Mouse (Mus musculus): ENCODE measurements at regions not wholly inside any gene's neighbourhood (a gene's known extent, or its start where the extent isn't known, plus 50 kb on each side); places are given as distances from the start of the nearest gene placed in this dataset.

GRCm38 (mm10) chr6:93488441-93488955 lies 545.2 kb upstream of the Adamts9 start:
- DNase-seq, result no peak

- DNase-seq, result no peak
These were observed 535.2 kb upstream of the Adamts9 start for GRCm38 (mm10) chr6:93478521-93478920.

- DNase-seq, result no peak
These were observed 531.7 kb upstream of the Adamts9 start for GRCm38 (mm10) chr6:93474981-93475380.

- no peak for DNase-seq
These were observed 524.6 kb upstream of the Adamts9 start for GRCm38 (mm10) chr6:93467867-93468266.

GRCm38 (mm10) chr6:93462861-93463260 lies 519.6 kb upstream of the Adamts9 start:
- DNase-seq, result no peak

GRCm38 (mm10) chr6:93461374-93461773 lies 518.1 kb upstream of the Adamts9 start:
- DNase-seq, result peak; percentile 16

- no peak for DNase-seq
These were observed 514.3 kb upstream of the Adamts9 start for GRCm38 (mm10) chr6:93457613-93458012.

GRCm38 (mm10) chr6:93456383-93457033 lies 513.2 kb upstream of the Adamts9 start:
- DNase-seq, result no peak

GRCm38 (mm10) chr6:93445568-93445967 lies 502.3 kb upstream of the Adamts9 start:
- DNase-seq, result peak; percentile 20

- peak; percentile 6 for DNase-seq
These were observed 501.8 kb upstream of the Adamts9 start for GRCm38 (mm10) chr6:93445124-93445523.

GRCm38 (mm10) chr6:93443766-93444557 lies 500.7 kb upstream of the Adamts9 start:
- no peak for DNase-seq

GRCm38 (mm10) chr6:93433446-93433845 lies 490.2 kb upstream of the Adamts9 start:
- no peak for DNase-seq

GRCm38 (mm10) chr6:93426141-93426540 lies 482.8 kb upstream of the Adamts9 start:
- DNase-seq, result no peak

GRCm38 (mm10) chr6:93422906-93423305 lies 479.6 kb upstream of the Adamts9 start:
- DNase-seq, result no peak

GRCm38 (mm10) chr6:93422253-93422652 lies 479.0 kb upstream of the Adamts9 start:
- DNase-seq, result no peak

GRCm38 (mm10) chr6:93417625-93418024 lies 474.3 kb upstream of the Adamts9 start:
- DNase-seq, result no peak

- no peak for DNase-seq
These were observed 472.7 kb upstream of the Adamts9 start for GRCm38 (mm10) chr6:93416006-93416405.

GRCm38 (mm10) chr6:93411077-93411452 lies 467.8 kb upstream of the Adamts9 start:
- no peak for DNase-seq

GRCm38 (mm10) chr6:93410416-93411076 lies 467.3 kb upstream of the Adamts9 start:
- DNase-seq, result no peak

GRCm38 (mm10) chr6:93398551-93398950 lies 455.3 kb upstream of the Adamts9 start:
- DNase-seq, result no peak

- no peak for DNase-seq
These were observed 453.8 kb upstream of the Adamts9 start for GRCm38 (mm10) chr6:93397074-93397473.

GRCm38 (mm10) chr6:93395952-93396351 lies 452.7 kb upstream of the Adamts9 start:
- no peak for DNase-seq

GRCm38 (mm10) chr6:93395296-93395695 lies 452.0 kb upstream of the Adamts9 start:
- DNase-seq, result no peak
